ENCODE assay signal across 8 mouse cellular contexts in genomic region chr3:50904716-50905116, GRCm38 (mm10).
DNase-seq lines count a peak whose midpoint lies in the region; ATAC-seq lines count a peak whose summit lies in the region.

No protein-coding gene starts in this region.

- H3K36me3 ChIP-seq in heart, embryonic 10.5 days = no peaks in the 10 kb centered on the region
- H3K36me3 ChIP-seq in midbrain, embryonic 13.5 days = no peaks in the 10 kb centered on the region

- peaks cover 3% of the 10 kb centered on the region; the same call in 1 of the 2 replicates for H3K27me3 ChIP-seq in heart, embryonic 10.5 days (ENCODE audit: insufficient read depth, poor library complexity, severe bottlenecking)
- no peaks in the 10 kb centered on the region for H3K27me3 ChIP-seq in midbrain, embryonic 13.5 days

- no peak for DNase-seq in heart, embryonic 10.5 days (ENCODE audit: low spot score)
- no peak for DNase-seq in heart, adult 18-20 months
- DNase-seq in cerebellum, postnatal 25 days = peak; percentile 76 to 77
- peak; percentile 74 for DNase-seq in kidney, adult 11 months
- no peak for DNase-seq in gastrocnemius, postnatal 4 days (ENCODE audit: low spot score in 2 of 2)
- no peak for DNase-seq in left cerebral cortex, adult 8-10 months (ENCODE audit: low spot score in 2 of 2)

- peak overlapping the region; percentile 29; the same call in 1 of the 2 replicates for H3K27ac ChIP-seq in heart, embryonic 10.5 days
- no peak overlapping the region for H3K27ac ChIP-seq in midbrain, embryonic 13.5 days

- no peak overlapping the region for H3K4me3 ChIP-seq in heart, embryonic 10.5 days
- no peak overlapping the region for H3K4me3 ChIP-seq in midbrain, embryonic 13.5 days (replicated peaks)

- no peak overlapping the region for H3K9ac ChIP-seq in midbrain, embryonic 13.5 days (replicated peaks)

- peaks cover 13% of the 10 kb centered on the region for H3K4me1 ChIP-seq in heart, embryonic 10.5 days
- peaks cover 21% of the 10 kb centered on the region for H3K4me1 ChIP-seq in midbrain, embryonic 13.5 days (replicated peaks)

- peak overlapping the region; percentile 54; the same call in 1 of the 2 replicates for H3K4me2 ChIP-seq in midbrain, embryonic 13.5 days (replicated peaks)

- no peak; the same call in 1 of the 2 replicates for ATAC-seq in midbrain, embryonic 13.5 days
- ATAC-seq in CD4-positive, CD25-positive, alpha-beta regulatory T cell, adult 4 months = no peak

- WGBS in heart, embryonic 10.5 days = 20% methylated on average over 7 of the region's 7 CpGs
- WGBS in midbrain, embryonic 13.5 days = 13% methylated on average over 7 of the region's 7 CpGs

- H3K9me3 ChIP-seq in heart, embryonic 10.5 days = no peaks in the 10 kb centered on the region
- no peaks in the 10 kb centered on the region for H3K9me3 ChIP-seq in midbrain, embryonic 13.5 days

Comparison
In these comparisons a context has a peak if more than half of its experiments do, and no peak if none do; other contexts are left out.
1. DNase-seq: peak in cerebellum, postnatal 25 days (2 of 2) and kidney, adult 11 months (single experiment); none in heart, embryonic 10.5 days (single experiment), heart, adult 18-20 months (0 of 2), gastrocnemius, postnatal 4 days (0 of 2) and left cerebral cortex, adult 8-10 months (0 of 2).